Mouse (Mus musculus): ENCODE results near the gene Gm20388. TPM values are rescaled to one million over a fixed set of nuclear protein-coding genes. Genes with fewer than 3 reads are reported as not detected.

The Gm20388 gene
- total RNA-seq, 2 experiments from 2014 or later: 8.8 TPM

DNA sequence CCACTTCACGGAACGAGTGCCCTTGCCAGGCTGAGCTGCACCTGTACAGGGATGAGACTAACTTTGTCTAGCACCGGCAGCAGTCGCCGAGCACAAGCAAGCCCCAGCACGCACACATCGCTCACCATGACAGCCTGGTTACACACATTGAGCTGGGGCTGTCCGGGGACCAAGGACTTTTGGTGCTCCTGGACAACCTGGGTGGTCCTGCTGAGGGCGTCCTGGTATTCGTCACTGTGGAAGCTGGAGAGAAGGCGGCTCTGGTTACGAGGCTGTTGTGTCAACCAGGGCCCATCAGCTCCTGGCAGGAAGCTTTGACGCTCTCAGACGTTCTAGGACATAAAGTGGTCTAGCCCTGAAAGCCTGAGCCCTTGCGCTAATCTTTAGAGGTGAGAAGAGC is 2670.3 kb downstream of the Gm20388 start:
- DNase-seq (ENCODE audit: extremely low spot score in 1 of 2, low spot score in 1 of 2): no peak

DNA sequence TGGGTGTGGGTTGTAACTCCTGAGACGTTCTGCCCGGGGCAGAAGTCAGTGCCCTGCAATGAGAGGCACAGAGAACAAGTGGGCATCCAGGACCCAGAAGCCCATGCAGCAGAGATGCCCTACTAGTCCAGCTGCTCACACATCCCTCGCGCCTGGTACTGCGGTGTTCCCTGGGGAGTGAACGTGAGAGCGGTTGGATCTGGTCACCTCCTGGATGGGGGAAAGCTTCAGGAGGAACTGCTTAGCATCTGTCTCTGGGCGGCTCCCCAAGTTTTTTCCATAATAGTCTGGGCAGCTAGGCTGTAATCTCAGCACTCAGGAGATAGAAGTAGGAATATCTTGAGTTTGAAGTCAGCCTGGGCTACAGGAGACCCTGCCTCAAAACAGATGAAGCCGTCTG is 2674.3 kb downstream of the Gm20388 start:
- DNase-seq (ENCODE audit: extremely low spot score in 1 of 2, low spot score in 1 of 2): no peak

DNA sequence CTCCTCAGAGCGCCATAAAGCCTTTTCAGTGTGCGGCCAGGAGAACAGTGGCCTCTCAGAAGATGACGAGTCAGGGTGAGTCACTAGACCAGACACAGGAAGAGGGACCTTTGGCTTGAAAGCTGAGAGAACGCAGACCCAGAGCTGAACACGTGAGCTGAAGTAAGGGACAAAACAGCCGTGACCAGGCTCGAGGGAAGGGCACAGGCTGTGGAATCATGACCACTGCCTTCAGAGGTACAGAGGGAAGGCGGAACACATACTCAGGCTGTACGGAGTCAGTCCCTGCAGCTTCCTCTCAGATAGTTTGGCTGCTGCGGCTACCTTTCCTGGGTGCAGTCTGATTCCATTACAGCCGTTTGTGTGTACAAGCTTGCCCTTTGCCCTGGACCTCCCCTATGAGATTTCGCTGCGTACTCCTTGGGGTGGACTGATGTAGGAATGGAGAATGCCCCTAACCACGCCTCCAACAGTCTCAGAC is 2674.8 kb downstream of the Gm20388 start:
- no peak for DNase-seq (ENCODE audit: extremely low spot score in 1 of 2, low spot score in 1 of 2)

DNA sequence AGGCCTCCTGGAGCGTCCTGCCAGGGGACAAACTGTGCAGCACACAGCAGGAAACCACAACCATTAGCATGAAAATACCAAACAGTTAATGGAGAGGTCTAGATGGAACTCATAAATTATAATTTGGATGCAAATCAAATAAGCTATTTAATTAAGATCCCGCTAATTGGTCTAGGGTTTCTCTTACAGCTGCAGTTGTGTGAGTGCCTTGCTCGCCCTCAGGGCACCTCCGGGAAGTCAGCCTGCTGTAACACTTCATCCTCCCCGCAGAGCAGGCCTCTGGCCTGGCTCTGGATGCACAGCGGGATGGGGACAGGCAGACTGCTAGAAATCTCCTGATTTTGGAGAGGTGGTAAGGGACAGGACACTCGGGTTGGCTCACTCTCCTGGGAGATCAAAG is 2675.5 kb downstream of the Gm20388 start:
- DNase-seq (ENCODE audit: extremely low spot score in 1 of 2, low spot score in 1 of 2): no peak

DNA sequence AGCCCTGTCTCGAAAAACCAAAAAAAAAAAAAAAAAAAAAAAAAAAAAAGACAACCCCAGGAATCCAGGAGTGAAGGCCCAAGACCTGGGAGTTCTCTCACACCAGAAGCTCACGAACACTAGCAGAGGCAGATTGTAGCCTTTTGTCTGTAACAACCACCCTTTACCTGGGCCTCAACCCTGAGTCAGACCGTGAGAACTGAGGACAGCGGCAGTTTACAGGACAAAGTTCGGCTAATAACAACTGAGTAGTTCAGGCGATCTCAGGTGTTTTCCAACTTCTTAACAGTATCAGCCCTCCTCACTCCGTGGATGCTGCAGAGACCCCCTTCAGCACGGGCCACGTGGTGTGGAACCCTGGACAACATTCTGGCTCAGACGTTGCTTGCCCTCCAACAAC is 2676.1 kb downstream of the Gm20388 start:
- no peak for DNase-seq (ENCODE audit: extremely low spot score in 1 of 2, low spot score in 1 of 2)

DNA sequence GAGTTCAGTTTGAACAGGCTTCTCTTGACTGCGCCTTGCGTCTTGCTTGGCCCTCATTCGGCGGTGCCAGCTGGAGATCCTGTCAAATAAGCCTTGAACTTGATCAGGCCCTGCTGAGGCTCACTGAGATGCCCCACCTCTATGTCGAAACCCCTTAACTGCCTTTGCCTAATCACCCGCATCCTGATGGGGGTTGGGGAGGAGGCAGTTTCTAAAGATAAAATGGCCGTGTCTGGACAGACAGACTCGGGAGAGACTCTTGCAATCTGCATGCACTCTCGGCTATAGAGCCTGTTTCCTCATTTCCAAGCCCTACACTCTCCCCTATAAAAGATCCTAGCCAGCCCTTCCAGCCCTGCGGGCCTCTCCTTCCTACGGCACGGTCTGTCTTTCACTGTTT is 2682.6 kb downstream of the Gm20388 start:
- no peak for DNase-seq (ENCODE audit: extremely low spot score in 1 of 2, low spot score in 1 of 2)

DNA sequence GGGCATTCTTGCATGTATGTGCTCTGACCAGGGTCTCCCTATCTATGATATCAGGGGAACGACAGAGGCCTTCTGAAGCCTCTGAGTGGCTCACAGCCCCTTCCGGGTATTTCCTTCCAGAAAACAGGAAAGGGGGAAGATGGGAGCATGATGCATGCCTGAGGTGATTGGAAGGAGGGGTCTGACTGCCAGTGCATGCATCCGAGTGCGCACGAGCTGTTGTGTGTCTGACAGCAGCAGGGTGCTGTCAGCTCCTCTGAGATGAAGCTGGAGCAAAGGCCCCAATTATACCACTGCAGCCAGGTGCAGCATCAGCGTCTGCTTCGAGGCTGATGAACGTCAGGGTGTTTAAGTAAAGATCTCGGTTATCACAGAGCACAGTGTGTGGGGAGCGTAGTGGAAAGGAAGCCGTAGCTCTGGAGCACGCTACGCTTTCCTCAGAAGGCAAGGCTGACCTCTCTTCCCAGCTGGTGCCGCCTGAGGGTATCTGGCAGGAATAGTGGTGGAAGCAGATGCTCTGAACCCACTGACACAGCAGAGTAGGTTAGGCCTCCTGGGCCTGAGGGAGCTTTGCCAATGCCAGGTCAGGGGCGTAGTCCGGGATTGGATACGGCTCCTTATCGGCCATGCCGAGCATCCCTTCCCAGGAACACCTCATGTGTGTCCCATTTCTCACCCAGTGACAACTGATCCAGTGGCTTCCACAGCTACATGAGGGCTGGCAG is 2683.3 kb downstream of the Gm20388 start:
- DNase-seq (ENCODE audit: extremely low spot score in 1 of 2, low spot score in 1 of 2): no peak

DNA sequence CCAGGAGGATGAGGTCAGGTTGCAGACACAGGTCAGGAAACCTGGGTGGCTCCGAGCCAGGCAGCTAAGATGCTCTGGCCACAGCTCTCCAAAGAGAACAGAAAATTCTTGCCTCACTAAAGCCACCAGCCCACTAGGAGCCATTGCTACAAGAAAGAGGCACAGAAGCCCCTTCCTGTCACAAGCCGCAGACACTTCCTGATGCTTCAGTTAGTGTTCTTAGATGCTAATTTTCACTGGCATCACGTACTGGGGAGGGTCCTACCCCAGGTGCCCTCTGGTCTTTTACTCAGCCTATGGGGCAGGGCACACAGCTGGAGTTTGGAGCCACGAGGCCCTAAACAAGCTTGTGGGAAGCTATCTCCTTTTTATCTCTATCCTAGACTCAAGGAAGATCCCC is 2685.4 kb downstream of the Gm20388 start:
- no peak for DNase-seq (ENCODE audit: extremely low spot score in 1 of 2, low spot score in 1 of 2)

DNA sequence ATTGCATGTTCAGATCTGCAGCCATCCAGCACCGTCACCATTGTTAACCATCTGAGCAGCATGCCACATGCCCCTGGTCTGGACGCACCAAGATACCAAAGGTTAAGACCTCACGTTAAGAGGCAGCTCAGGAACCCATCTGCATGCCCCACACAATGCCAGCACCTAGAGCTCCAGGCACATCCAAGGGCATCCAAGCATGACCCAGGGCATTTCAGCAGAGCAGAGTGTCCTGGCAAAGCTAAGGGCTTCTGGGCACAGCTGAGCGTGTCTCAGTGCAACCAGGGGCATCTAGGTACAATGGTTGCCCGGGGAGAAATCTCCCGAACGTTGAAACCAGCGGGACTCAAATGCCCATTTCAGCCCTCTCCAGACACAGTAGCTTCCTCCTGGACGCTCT is 2690.0 kb downstream of the Gm20388 start:
- no peak for DNase-seq (ENCODE audit: extremely low spot score in 1 of 2, low spot score in 1 of 2)

DNA sequence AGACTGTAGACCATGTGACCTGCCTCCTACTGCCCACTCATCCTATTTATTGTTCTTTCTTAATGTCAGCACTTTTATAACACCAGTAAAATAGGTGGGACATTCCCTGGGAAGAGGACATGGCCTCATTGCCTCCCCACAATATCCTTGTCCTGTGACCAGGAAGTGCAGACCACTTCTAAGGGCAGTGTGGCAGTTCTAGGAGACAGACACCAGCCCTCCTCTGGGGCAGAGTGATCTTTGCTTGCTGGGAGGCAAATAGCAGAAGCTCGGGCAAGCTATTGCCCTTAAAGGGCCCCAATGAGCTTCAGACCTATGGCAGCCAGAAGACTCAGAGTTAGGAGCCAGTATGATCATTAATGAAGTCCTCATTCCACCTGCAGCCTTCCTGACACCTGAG is 2694.0 kb downstream of the Gm20388 start:
- DNase-seq (ENCODE audit: extremely low spot score in 1 of 2, low spot score in 1 of 2): no peak

DNA sequence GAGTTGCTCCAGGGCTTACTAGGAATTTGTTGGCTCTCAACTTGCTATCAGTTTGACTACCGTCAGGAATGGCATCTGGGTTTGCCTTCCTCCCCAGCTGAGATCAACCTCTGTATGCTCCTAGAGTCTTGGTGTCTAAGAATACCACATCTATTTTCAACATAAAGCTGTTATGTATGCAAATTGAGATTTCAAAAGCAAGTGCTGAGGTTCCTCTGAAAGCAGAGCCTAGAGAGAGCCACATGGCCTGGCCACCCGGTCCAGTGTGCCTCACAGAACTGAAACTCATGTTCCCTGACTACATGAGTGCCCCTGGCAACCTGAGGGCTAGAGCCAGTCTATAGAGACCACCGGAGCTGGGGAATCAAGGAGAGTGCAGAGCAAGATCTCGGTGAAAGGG is 2694.7 kb downstream of the Gm20388 start:
- no peak for DNase-seq (ENCODE audit: extremely low spot score in 1 of 2, low spot score in 1 of 2)

DNA sequence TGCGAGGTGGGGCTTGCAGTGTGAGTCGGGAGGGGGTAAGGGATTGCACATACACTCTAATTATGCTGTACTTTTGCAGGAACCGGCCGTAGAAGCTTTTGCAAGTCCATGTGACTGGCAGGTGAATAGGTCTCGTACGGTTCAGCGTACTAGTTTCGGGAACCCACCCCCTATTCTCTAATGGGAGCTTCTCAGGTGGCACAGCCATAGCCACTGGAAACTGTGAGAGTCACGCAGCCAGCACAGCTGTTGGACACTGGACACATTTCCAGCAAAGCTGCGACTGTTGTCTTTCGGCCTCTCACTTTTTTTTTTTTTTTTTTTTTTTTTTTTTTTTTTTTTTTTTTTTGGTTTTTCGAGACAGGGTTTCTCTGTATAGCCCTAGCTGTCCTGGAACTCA is 2696.2 kb downstream of the Gm20388 start:
- no peak for DNase-seq (ENCODE audit: extremely low spot score in 1 of 2, low spot score in 1 of 2)

DNA sequence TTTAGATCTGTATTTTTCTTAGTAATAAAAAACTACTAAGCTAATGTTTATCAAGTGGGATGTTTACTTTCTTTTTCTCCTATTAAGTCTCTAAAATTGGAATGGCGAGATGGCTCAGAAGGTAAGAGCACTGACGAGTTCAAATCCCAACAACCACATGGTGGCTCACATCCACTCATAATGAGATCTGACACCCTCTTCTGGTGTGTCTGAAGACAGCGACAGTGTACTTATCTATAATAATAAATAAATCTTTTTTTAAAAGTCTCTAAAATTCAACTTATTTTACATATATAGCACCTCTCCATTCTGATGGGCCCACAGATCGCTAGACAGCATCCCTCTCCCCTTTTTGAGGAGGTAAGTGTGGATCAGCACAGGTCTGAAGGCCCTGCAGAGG is 2699.6 kb downstream of the Gm20388 start:
- no peak for DNase-seq (ENCODE audit: extremely low spot score in 1 of 2, low spot score in 1 of 2)

DNA sequence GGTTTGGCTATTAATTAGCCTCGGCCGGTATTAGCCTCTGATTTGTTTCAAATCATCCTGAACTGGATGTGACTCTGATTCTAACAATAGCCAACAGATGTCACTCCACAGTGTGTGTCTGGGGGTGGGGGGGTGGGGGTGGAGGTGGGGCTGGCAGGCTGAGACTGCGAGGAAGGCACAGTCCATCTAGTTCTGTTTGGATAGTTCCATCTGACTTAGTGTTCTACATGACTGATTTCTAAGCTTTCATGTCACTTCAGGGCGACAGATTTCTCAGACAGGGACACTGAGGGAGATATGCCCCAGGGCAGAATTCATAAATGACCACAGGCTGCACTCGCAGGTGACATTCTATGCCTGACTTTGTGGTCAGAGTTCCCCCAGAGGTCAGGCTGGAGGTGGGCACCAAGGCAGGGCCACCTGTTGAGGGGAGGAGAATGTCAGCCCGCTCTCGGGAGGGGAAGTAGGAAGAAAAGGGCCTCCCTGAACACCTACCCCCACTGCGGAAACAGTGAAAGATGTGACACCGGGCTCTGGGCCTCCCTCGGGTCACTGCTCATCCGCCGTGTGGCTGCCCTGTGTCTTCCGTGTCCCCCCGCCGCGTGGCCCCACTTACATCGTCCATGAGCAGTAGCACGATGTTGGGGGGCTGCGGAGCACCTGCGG is 2700.1 kb downstream of the Gm20388 start:
- DNase-seq (ENCODE audit: extremely low spot score in 1 of 2, low spot score in 1 of 2): no peak

DNA sequence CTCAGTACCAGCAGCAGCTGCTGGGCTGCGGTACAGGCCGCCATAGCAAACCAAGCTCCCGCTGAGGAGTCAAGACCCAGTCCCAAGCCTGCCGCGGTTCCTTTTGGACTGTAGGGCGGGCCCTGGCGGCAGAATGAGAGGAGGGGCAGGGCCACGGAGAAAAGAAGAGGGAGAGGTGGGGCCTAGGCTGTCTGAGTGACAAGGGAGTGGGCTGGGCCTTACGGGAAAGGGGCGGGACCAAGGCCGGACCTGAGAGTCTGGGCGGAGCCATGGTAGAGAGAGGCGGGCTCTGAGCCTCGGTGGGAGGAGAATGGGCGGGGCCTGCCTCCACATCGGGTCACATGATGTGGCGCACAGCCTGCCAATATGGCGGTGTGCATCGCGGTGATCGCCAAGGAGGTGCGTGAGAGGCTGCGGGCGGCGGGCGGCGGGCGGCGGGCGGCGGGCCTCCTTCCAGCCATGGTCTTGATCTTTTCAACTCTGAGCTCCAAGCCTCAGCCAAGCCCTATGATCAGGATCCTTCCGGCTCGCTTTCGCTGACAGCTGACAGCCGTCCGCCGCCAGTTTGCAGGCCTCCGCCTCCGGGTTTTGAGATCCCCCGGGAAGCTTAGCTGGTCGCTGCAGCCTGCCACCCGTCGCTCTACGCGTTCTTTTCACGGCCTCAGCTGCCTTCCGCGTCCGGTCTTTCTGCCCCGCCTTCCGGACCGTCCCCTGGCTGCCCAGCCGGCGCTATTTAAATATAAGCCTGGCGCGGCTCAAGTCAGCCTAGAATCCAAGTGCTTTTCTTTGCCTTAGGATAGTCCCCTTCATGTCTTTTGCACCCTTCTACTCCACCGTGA is 2700.9 kb downstream of the Gm20388 start, which contains the start of the genes Galns and Trappc2l:
Gene Galns (minus strand): TSS at position 169 of the 839 bp plus-strand sequence.
Gene Trappc2l (plus strand): TSS at position 346 of the 839 bp plus-strand sequence.
- peak; percentile 76 to 81 for DNase-seq (ENCODE audit: extremely low spot score in 1 of 2, low spot score in 1 of 2)

DNA sequence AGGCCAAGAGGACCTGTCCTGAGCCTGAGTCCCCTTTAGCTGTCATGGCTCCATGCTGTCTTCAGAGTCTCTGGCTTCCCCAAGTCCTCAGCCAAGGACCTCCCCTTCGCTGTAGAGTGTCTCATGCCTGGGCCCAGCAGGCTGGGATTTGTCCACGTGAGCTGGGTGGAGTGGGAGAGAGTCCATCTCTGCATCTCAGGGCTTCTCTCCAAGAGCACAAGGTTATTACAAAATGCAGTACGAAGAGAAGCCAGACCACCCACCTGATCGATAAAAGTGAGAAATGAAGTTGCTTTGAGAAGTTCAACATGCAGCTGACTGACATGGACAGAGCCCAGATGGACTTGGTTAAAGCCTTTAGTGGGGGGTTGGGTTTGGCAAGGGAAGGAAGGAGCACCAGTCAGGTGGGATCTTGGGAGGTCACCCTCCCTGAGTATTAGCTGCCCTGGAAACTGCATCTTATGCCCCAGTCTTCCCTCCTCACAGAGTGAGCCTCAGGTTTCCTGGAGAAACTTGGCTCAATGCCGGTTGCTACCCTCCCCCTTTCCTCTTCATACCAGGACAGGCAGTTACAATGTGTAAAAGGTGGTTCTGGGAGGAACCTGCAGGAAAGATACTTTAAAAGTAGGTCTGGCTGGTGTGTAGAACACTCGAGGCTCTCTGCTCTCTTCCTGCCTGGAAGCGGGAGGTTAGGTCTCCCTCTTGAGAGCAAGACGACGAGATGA is 2705.7 kb downstream of the Gm20388 start:
- no peak for DNase-seq (ENCODE audit: extremely low spot score in 1 of 2, low spot score in 1 of 2)

DNA sequence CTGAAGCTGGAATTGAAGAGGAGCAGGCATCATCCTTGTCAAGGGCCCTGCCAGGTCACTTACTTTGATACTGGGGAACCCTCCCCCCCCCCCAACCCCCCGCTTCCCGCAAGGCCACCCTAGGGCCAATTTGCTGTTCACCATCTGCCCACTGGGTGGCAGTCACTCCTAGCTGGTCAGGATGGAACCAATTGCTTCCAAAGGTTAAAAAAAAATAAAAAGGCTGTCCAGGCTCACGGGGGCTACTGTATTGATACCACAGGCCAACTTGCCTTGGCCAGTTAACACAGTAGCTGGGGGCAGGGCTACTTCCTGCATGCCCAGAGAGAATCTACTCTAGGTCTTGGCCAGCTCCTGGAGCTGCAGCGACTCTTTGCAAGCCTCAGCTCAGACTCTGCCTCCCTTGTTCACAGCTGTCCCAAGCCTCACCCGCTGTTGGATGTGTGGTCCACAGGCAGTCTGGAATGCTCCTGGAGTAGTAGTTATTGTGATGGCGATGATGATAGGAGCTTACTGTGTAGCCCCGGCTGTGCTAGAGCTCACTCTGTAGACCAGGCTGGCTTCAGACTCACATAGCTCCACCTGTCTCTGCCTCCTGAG is 2707.4 kb downstream of the Gm20388 start:
- peak; percentile 59 to 90 for DNase-seq (ENCODE audit: extremely low spot score in 1 of 2, low spot score in 1 of 2)

DNA sequence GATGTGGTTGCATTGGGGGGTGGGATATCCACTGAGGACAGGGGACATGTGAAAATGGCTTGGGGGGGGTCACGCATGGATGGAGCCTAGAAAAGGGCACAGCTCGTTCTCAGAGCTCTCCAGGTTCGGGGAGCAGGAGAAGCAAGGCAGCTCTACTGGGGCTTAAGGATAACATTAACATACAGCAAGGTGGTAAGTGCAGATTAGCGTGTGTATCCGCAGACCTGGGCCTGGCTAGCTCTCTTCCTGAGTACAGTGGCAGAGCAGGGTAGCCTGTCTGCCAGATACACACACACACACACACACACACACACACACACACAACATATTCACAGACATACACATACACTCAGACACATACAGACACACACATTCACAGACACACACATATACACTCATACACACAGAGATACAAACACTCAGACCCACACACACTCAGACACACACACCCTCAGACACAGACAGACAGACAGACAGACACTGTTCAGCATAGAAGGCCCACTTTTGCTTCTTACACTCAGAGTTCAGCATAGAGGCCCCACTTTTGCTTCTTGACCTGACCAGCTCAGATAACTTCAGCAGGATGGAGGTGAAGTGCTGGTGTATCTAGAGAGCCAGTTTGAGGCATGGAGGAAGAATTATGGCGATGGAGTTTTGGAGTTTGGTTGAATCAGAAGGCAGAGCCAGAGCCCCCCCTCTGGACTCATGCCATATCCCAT is 2708.2 kb downstream of the Gm20388 start:
- DNase-seq (ENCODE audit: extremely low spot score in 1 of 2, low spot score in 1 of 2): no peak

DNA sequence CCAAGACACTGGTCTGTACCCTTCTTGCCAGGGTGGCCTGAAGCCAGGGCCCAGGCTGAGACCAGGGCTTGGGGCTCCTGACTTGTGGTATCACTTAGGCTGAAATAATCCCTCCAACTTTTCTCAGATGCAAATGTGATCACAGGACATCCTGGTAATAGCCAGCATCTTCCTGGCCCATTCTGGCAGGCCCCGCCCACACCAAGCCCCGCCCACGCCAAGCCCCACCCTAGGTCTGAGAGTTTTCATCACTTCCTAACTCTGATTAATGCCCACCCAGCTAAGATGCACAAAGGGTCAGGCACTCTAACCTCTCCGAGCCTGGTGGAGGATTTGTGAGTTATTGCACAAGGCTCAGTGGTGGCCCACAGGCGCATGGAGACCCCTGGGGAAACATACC is 2709.8 kb downstream of the Gm20388 start:
- DNase-seq (ENCODE audit: extremely low spot score in 1 of 2, low spot score in 1 of 2): no peak
